Mouse (Mus musculus) brown adipose tissue, adult 24 weeks (tissue): ENCODE results near the gene Slc30a6. TPM values are rescaled to one million over a fixed set of nuclear protein-coding genes. Genes with fewer than 3 reads are reported as not detected.

ENCODE experiments used
- H3K27ac ChIP-seq: fragments of 200-500 bp; replicated peaks from 2 replicates; pipeline ENCODE4 v1.5.1; 2012; ENCODE audit warnings: low read depth, mild to moderate bottlenecking, low read length
- H3K4me1 ChIP-seq: fragments of 200-500 bp; 2 replicates; pipeline ENCODE4 v1.6.1; 2012; ENCODE audit warnings: low read length, mixed read lengths; ENCODE audit not compliant: control insufficient read depth, insufficient read depth, insufficient read length
- H3K4me3 ChIP-seq: fragments of 200-500 bp; 2 replicates; pipeline ENCODE4 v1.5.1; 2012; ENCODE audit warnings: low read depth, mild to moderate bottlenecking, low read length, moderate library complexity; ENCODE audit not compliant: insufficient read depth
- polyA plus RNA-seq: library from polyadenylated mRNA; stranded (reverse); fragments of >200 nt; gene quantifications from 2 replicates; pipeline ENCODE4 v1.2.4, GENCODE M21; 2012; ENCODE audit not compliant: missing spikeins, insufficient read depth, insufficient read length

Gene Slc30a6
- polyA plus RNA-seq = 10.6 and 12.0 TPM in 2 replicates

DNA sequence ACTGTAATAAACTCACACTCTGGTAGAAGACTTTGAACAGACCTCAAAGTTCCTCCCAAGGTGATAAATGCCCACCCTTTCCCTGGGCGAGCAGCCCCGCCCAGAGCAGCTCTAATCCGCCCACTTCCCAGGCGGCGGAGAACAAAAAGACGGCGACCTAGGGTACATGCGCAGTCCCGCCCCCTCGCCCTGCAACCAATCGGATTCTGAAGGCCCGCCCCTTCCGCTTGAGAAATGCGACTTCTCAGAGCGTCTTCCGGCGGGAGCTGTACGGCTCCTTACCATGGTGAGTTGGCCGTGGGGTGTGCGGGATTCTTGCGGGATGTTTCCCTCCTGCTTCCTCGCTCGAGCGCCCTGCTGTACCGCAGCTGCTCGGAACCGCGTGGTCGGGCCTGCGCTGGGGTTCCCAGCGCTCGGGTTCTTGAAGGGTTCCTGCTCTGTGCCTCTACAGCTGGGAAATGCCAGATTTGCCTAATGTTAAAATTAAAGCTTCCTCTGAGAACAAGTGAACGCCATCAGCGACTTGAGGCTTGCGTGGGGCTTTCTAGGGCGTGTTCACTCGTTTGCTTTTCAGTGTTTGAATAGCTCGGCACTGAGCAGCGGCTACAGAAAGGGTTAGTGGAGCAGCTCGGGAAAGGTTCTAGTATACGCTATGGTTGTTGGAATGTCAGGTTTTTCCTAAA, at the start of gene Slc30a6:
TSS of gene Slc30a6 (plus strand) at position 226 of the 683 bp plus-strand sequence.
- H3K4me3 ChIP-seq = peak within 1 kb of the TSS; percentile 97
- no peaks in the 10 kb centered on the region for H3K4me1 ChIP-seq
- H3K27ac ChIP-seq = peak within 1 kb of the TSS; percentile 58

DNA sequence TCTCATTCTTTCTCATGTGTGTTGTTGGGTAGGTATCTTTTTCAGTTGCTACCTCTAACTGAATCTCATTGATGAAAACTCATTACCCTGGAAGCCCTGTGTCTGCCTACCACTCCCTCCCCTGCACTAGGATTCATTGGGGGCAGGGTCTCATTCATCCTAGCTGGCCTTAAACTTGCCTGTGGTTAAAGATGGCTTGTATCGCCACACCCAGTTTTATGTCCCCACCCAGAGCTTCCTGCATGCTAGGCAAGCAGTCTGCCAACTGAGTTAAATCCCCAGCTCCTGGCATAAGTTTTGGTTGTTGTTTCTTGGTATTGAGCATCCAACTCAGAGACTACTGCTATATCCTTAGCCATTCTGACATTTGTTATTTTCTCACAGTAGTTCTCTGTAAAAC, 31.8 kb upstream of the Slc30a6 start:
- H3K27ac ChIP-seq = no peak overlapping the region
- no peak overlapping the region for H3K4me3 ChIP-seq

DNA sequence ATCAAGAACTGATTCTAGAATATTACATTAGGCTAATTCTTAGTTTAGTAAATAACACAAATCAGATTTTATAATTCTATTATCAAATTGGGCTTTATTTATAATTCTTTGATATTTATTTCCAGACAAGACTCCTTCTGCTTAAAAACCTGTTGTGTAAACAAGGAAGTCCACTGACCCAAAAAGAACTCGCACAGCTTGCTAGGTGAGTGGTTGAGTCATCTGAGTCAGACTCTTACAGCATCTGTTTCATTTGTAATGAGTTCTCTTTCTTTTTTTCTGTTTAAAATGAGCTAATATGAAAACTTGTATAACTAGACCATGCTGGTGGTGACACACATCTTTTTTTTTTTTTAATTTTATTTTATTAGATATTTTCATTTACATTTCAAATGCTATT, 18.5 kb upstream of the Slc30a6 start:
- H3K4me3 ChIP-seq = no peak overlapping the region
- no peak overlapping the region for H3K27ac ChIP-seq
- H3K4me1 ChIP-seq = no peaks in the 10 kb centered on the region

More for the DNA sequence above, 31.8 kb upstream of the Slc30a6 start:
- no peaks in the 10 kb centered on the region for H3K4me1 ChIP-seq

DNA sequence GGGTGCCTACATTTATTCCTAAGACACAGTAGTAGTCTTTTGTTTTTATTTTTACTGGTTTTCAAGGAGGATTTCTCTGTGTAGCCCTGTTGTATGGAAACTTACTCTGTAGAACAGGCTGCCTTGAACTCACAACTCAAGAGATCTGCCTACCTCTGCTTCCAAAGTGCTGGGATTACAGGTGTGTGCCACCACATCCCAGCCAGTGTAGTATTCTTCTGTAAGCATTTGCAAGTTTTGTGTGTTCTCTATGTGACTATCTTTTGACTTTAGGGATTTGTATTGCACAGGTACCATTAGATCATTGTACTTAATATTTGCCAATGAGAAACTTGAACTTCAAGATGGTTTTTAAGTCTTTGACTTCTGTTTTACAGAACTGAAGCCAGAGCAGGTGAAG, 8.8 kb upstream of the Slc30a6 start:
- H3K4me1 ChIP-seq = no peaks in the 10 kb centered on the region
- no peak overlapping the region for H3K27ac ChIP-seq
- H3K4me3 ChIP-seq = no peak overlapping the region

DNA sequence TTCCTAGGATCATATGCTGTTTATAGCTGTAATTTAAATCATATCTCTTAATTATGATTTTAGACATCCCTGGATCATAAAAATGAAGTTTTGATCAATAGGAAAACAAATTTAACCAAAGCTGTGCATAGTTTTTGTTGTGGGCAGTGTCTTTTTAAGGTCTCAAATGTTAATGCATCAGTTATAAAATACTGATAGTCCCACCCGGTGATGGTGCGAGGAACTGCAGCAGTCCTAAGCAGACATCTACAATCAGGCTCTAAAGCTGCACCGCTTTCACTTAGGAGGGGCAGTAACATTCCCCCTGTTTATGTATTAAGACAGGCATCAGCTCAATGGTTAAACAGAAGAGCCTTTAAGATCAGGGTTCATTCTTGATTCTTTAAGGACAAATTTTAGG, 5.6 kb upstream of the Slc30a6 start:
- Histone ChIP-seq H3K4me3 (no peak overlapping the region), H3K27ac (no peak overlapping the region), H3K4me1 (no peaks in the 10 kb centered on the region)

DNA sequence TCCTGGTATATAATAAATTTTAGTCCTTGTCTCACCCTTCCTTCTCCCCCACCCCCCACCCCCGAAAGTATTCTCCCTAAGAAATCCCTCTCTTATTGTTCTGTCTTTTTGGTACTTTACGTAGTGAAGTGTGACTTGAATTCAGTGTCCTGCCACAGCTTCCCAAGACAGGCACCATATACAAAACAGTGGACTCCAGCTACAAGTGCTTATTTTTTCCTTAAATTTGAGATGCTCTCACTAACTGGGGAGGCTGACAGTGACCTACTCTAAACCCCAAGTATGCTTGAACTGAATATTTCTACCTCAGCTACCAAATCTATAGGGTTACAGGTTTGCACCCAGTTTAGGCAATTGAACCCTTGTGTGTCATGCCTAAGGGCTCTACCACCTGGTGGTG, 1.0 kb upstream of the Slc30a6 start:
- Histone ChIP-seq H3K4me1 (no peaks in the 10 kb centered on the region), H3K4me3 (no peak overlapping the region; the same call in 1 of the 2 replicates)

DNA sequence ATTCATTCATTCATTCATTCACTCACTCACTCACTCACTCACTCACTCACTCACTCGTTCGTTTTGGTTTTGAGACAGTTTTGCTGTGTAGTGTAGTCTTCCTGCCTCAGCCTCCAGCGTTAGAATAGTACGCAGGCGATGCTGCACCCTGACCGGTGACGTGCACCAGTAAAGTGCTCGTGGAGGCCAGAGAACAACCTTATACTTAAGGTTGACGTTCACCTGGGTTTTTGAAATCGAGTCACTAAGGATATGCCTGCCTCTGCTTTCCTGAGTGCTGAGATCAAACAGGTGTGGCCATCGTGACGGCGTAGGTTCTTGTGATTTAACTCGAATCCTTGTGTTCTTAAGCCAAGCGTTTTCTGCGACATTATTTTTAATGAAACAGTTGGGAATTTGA, 553 bp upstream of the Slc30a6 start:
- Histone ChIP-seq H3K4me3 (peak overlapping the region; percentile 62), H3K4me1 (no peaks in the 10 kb centered on the region), H3K27ac (peak overlapping the region; percentile 48)

More for the DNA sequence above, 1.0 kb upstream of the Slc30a6 start:
- H3K27ac ChIP-seq = no peak overlapping the region

DNA sequence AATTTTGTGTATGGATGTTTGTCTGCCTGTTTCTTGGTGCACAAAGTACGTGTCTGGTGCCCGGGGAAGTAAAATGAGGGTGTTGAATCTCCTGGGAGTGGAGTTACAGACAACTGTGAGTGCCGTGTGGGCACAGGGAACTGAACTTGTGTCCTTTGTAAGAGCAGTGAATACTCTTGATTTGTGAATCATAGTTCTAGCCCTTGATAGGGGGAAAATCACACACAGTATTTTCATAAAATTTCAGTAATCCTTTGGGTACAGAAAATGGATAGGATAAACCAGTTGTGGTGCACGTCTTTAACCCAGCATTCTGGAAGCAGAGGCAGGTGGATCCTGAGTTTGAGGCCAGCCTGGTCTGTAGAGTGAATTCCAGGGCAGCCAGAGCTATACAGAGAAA, 1.4 kb downstream of the Slc30a6 start:
- Histone ChIP-seq H3K4me1 (no peaks in the 10 kb centered on the region), H3K27ac (no peak overlapping the region), H3K4me3 (no peak overlapping the region)

DNA sequence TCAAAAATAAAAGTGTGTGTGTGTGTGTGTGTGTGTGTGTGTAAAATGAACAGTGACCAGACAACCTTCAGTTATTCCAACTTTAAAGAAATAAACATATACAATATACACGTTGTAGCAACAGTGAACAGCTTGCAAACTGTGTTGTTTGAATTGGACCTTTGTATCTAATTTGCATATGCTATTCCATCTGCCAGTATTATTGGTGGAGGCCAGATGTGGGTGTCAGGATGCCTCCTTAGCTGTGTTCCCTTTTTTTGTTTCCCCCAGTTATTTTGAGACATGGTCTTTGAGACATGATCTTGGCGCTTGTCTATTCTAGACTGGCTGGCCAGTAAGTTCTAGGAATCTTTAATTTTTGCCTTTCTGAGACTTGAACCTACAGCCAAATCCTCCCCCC, 1.8 kb downstream of the Slc30a6 start:
- H3K4me1 ChIP-seq = no peaks in the 10 kb centered on the region
- no peak overlapping the region for H3K4me3 ChIP-seq
- H3K27ac ChIP-seq = no peak overlapping the region

DNA sequence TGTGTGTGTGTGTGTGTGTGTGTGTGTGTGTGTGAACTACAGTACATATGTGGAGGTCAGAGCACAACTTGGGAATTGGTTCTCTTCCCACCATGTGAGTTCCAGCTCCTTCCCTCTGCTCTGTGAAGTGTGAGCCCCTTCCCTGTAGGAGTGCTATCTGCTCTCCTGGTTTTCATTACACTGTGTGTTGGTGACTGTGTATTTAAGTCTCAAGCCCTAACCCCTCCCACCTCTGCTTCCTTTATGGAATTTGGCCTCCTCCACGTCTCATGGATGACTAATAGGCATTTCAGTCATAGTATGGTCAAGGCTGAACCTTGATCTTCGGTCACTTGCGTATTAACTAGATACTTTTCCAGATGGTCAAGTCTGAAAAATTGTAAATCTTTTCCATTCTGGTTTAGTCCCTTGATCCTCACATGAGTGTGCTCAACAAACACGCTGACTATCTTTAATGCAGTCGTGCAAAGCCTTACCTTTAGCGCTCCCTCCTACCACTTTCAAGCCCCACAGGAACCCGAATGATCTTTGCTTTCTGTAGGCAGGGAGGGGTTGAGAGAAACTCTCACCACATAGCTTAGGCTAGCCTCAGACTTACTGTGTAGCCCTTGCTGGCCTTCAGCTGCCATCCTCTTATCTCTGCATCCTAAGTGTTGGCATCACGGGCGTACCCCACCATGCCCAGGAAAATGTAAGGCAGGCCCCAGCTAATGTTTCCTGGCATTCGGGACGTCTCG, 7.2 kb downstream of the Slc30a6 start:
- H3K4me3 ChIP-seq = no peak overlapping the region
- no peaks in the 10 kb centered on the region for H3K4me1 ChIP-seq
- H3K27ac ChIP-seq = no peak overlapping the region

DNA sequence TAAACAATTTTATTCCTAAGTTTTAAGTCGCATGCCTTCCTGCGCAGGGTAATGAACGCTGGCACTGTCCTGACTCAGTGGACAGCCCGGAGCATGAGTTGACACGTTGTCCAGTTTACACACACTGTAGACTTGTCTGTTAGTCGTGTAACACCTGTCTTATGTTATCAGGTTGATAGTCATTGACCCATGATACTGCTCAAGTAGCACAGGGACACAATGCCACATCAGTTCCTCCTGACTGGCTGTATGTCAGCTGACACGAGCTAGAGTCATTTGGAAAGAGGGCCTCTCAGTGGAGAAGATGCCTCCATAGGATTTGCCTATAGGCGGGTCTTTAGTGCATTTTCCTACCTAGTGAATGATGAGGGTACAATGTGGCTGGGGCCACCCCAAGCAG, 11.1 kb downstream of the Slc30a6 start:
- no peak overlapping the region for H3K4me3 ChIP-seq
- no peak overlapping the region for H3K27ac ChIP-seq
- no peaks in the 10 kb centered on the region for H3K4me1 ChIP-seq

DNA sequence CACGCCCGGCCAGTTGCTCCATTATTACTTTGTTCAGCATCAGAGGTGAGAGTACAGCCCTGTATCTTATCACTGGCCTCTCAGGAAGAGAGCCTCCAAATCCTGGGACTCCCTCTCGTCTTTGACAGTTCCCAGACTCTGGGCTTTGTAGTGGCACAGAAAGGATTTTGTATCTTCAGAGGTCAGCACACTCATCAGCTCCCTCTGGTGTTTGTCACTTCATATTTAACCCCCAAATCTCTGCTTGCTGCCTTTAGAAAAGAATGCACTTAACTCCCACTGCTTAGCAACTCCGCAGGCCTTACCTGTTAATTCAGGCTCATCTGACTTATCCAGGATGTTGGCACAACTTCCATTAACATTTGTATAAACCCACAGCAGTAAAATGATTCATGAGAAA, 14.3 kb downstream of the Slc30a6 start:
- Histone ChIP-seq H3K4me3 (no peak overlapping the region), H3K4me1 (no peaks in the 10 kb centered on the region), H3K27ac (no peak overlapping the region)

DNA sequence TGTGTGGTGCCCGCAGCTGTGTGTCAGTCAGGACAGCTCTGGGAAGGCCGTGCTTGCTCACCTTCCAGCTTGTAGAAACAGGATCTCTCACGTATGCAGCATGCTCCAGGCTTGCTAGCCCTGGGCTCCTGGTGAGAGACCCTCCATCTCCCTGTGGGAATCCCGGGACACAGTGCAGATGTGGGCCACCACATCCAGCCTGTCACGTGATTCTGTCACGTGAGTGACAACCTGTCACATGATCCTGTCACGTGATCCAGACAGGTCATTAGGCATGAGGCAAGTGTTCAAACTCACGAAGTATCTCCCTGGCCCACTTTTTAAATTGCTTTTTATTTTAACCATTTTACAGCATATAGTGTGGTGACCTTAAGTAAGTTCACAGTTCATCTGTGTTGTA, 17.9 kb downstream of the Slc30a6 start:
- Histone ChIP-seq H3K4me1 (no peaks in the 10 kb centered on the region), H3K4me3 (no peak overlapping the region), H3K27ac (no peak overlapping the region)

DNA sequence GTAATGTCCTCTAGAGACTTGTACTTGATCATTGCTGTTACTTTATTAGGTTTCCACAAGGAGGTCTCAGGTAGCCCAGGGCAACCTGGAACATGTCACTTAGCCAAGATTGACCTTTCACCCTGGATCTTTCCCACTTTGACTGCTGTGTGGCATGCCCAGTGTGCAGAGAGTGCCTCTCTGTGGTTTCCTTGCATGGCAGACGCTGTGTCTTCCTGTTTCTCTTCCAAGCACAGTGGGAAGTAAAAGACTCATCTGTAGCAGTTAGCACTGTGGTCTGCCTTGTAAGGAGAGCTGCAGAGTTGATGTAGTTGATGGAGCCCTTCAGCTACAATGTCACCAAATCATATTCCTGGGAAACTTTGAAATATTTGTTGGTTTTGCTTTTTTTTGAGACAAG, 19.3 kb downstream of the Slc30a6 start:
- Histone ChIP-seq H3K4me3 (no peak overlapping the region), H3K4me1 (no peaks in the 10 kb centered on the region)

DNA sequence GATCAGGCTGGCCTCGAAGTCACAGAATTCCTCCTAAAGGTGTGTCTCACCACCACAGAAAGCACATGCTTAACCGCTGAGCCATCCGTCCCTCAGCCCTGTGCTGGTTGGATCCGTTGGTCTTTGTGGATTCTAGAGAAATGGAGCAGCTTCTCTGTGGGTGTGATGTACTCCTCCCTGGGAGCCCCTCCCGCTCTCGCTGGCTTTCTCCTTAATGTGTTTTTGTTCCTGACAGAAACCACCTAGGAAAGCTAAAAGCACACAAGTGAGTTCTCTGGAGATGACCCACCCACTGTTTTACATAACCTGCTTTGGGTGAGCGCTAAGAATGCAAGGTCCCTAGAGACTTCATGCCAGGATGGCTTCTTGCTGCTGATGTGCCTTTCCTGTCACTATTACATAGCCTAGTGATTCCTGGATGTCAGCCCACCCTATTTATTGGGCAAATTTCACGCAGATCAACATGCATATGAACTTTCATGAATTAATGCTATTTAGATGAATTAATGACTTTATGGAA, 21.5 kb downstream of the Slc30a6 start:
- H3K27ac ChIP-seq = no peak overlapping the region
- no peaks in the 10 kb centered on the region for H3K4me1 ChIP-seq
- H3K4me3 ChIP-seq = no peak overlapping the region

More for the DNA sequence above, 19.3 kb downstream of the Slc30a6 start:
- no peak overlapping the region for H3K27ac ChIP-seq

DNA sequence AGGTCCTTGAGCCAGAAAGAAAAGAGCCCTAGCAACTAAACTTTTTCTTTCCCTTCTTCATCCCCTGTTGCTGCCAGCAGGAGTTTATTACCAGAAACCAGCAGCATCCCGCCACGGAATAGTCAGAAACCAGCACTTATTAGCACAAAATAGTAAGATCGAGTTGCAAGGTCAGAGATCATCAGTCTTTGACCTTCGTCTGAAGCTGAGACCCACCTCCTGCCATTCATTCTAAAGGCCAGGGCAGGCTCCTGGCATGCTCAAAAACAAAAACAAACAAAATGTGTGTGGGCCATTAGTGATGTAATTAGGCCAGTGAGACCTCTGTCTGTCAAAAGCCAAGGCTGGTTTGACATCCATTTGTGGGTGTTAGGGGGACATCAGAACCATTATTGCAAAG, 22.8 kb downstream of the Slc30a6 start:
- H3K4me3 ChIP-seq = no peak overlapping the region
- H3K4me1 ChIP-seq = no peaks in the 10 kb centered on the region
- no peak overlapping the region for H3K27ac ChIP-seq
